Mouse (Mus musculus) liver, postnatal 0 days (tissue): Measurements from ENCODE around the gene Slc4a1ap.

ENCODE experiments used
- CTCF ChIP-seq: sonication (generic); IDR thresholded peaks from 2 replicates; pipeline ENCODE4 v1.5.1; 2016; ENCODE audit warnings: antibody characterized with exemption, low read depth
- EP300 ChIP-seq: IDR thresholded peaks from 2 replicates; pipeline ENCODE4 v1.6.1; 2016; ENCODE audit warnings: antibody characterized with exemption, low read depth, mild to moderate bottlenecking

- no peak for TF ChIP-seq CTCF
- TF ChIP-seq EP300 = no peak
These were observed 54.5 kb downstream of the Slc4a1ap start for GRCm38 (mm10) chr5:31581263-31581662.
